Mouse (Mus musculus): ENCODE results near the gene Col27a1. TPM values are rescaled to one million over a fixed set of nuclear protein-coding genes. Genes with fewer than 3 reads are reported as not detected.

Gene Col27a1
- polyA plus RNA-seq, 1 experiment from 2014 or later = 5.0 TPM

DNA sequence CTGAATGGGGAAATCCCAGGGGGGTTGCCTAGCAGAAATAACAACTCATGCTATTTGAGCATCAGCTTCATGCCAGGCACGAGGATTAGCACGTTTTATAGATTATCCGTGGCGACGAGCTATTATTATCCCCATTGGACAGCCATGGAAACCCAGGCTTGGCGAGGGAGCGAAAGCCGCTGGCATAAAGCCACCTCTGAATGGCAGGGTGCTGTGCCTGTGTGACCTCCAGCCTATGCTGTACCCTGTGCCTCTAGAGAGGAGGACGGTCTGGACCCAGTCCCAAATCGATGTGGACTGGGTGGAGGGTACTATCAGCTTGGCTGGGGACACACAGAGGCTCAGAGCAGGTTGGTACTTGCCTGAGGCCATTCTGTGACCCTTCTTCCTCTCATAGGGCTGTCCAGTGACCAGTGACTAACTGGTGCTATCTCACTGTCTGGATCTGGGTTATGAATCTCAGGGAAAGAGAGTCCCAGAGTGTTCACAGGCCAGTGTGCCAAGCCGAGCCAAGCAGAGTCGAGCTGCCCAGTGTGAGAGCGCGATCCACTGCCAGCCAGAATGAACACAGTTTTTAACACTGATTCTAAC, 16.3 kb downstream of the Col27a1 start:
- no peak overlapping the region for H3K4me2 ChIP-seq (replicated peaks; ENCODE audit: low read depth)
- H3K27ac ChIP-seq (ENCODE audit: low read depth, low read length) = no peak overlapping the region
- no peaks in the 10 kb centered on the region for H3K27me3 ChIP-seq (replicated peaks; ENCODE audit: control insufficient read depth, insufficient read depth, low read length)
- ATAC-seq = no peak
- H3K4me3 ChIP-seq (ENCODE audit: low read depth, low read length) = no peak overlapping the region
- no peak for TF ChIP-seq CTCF (IDR thresholded peaks at IDR 0.05; ENCODE audit: low read depth)
- 81% methylated on average over 14 of the region's 14 CpGs for WGBS
- no peak overlapping the region for H3K9ac ChIP-seq (ENCODE audit: low read depth, low read length)
- H3K36me3 ChIP-seq (ENCODE audit: control insufficient read depth, insufficient read depth) = no peaks in the 10 kb centered on the region
- peaks cover 13% of the 10 kb centered on the region for H3K4me1 ChIP-seq (replicated peaks; ENCODE audit: control insufficient read depth, insufficient read depth, low read length)
- H3K9me3 ChIP-seq (ENCODE audit: control insufficient read depth) = no peaks in the 10 kb centered on the region

DNA sequence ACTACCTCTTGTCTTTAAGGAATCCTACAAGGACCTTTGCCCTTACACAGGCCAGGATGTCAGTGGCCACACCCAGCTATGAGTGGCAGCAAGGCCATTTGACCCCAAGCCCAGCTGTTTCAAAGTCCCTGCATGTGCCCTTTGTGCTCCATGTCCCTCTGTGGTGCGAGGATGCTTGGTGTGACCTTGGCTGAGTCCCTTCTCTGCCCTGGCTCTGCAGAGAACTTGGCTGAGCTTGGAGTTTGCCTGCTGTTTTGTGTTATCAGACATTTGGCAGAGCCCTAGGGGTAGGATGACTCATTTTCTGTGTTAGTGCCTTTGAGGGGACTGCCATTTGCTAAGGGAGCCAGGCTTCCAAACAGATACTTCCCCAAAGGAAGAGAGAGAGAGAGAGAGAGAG, 17.3 kb downstream of the Col27a1 start:
- Histone ChIP-seq H3K4me1 (replicated peaks; ENCODE audit: control insufficient read depth, insufficient read depth, low read length) (peaks cover 13% of the 10 kb centered on the region), H3K27ac (ENCODE audit: low read depth, low read length) (no peak overlapping the region), H3K9me3 (ENCODE audit: control insufficient read depth) (no peaks in the 10 kb centered on the region), H3K27me3 (replicated peaks; ENCODE audit: control insufficient read depth, insufficient read depth, low read length) (no peaks in the 10 kb centered on the region), H3K36me3 (ENCODE audit: control insufficient read depth, insufficient read depth) (no peaks in the 10 kb centered on the region), H3K9ac (ENCODE audit: low read depth, low read length) (no peak overlapping the region), H3K4me3 (ENCODE audit: low read depth, low read length) (no peak overlapping the region), H3K4me2 (replicated peaks; ENCODE audit: low read depth) (no peak overlapping the region)
- no peak for TF ChIP-seq CTCF (IDR thresholded peaks at IDR 0.05; ENCODE audit: low read depth)
- ATAC-seq = no peak
- 37% methylated on average over 1 of the region's 1 CpGs for WGBS

DNA sequence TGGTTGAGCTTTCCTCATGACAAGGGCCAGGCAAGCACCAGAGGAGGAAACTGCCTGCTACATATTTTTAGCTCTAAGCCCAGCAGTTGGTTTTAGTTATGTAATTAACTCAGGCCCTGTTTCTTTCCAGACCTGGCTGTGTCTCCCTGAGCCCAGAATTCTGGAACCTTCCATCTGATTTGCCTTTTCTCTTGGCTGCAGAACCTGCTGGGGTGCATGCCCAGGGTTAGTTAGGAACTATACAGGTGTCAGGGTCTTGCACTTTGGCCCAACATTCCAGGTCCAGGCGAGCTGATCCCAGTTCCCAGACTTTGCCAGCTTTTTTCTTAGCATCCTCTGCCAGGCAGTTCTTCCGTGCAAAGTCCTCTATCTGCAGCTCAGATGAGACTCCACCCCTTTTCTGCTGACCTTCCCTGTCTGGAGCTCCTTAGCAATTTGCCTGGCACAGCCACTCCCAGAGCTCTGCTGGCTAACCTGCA, 18.8 kb downstream of the Col27a1 start:
- Histone ChIP-seq H3K27ac (ENCODE audit: low read depth, low read length) (no peak overlapping the region; the same call in 1 of the 2 replicates), H3K9ac (ENCODE audit: low read depth, low read length) (no peak overlapping the region), H3K4me3 (ENCODE audit: low read depth, low read length) (no peak overlapping the region), H3K4me1 (replicated peaks; ENCODE audit: control insufficient read depth, insufficient read depth, low read length) (peaks cover 10% of the 10 kb centered on the region), H3K27me3 (replicated peaks; ENCODE audit: control insufficient read depth, insufficient read depth, low read length) (no peaks in the 10 kb centered on the region), H3K9me3 (ENCODE audit: control insufficient read depth) (no peaks in the 10 kb centered on the region), H3K36me3 (ENCODE audit: control insufficient read depth, insufficient read depth) (no peaks in the 10 kb centered on the region), H3K4me2 (replicated peaks; ENCODE audit: low read depth) (no peak overlapping the region)
- TF ChIP-seq CTCF (IDR thresholded peaks at IDR 0.05; ENCODE audit: low read depth) = no peak
- ATAC-seq = peak; percentile 37; the same call in 1 of the 2 replicates
- WGBS = 43% methylated on average over 2 of the region's 2 CpGs

DNA sequence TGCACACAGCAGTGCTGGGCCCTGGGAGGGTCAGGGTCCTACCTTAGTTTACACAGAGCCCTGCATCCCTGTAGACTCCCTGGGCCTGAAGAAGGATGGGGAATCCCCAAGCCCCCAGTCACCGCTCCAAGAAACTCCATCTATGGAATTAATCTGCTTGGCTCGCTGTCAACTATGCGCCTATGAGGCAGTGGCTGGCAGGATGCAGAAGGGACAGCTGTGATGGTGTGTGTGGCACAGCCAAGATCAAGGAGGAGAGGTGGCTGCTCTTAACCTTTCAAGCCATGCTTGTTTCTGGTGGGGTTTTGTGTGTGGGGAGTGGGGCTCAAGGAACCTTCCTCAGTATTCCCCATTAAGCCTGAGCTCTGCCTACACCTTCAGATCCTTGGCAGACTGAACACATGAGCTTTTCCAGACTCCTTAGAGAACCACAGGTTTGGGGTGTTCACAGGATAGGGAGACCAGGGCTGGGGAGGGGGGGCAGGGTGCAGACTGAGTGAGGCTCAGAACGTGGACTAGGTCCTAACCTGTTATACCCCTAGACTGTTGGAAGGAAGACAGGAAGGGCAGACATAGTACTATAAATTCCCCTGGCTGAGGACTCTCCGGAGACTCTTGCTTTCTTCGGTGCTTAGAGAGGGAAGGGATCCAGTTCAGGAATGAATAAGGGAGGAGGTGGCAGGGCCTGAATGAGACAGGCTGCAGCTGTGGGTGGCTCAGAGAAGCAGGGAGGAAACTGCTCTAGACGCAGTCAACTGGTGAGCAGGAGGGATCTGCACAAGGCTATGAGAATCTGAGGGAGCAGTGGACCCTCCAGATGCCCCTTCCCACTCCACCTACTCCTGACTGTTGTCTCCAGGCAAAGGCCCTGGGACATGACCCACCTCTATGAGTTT, 20.0 kb downstream of the Col27a1 start:
- WGBS = 62% methylated on average over 7 of the region's 7 CpGs
- no peaks in the 10 kb centered on the region for H3K27me3 ChIP-seq (replicated peaks; ENCODE audit: control insufficient read depth, insufficient read depth, low read length)
- H3K9ac ChIP-seq (ENCODE audit: low read depth, low read length) = no peak overlapping the region
- no peak overlapping the region for H3K4me2 ChIP-seq (replicated peaks; ENCODE audit: low read depth)
- no peaks in the 10 kb centered on the region for H3K9me3 ChIP-seq (ENCODE audit: control insufficient read depth)
- ATAC-seq = no peak
- no peak for TF ChIP-seq CTCF (IDR thresholded peaks at IDR 0.05; ENCODE audit: low read depth)
- no peak overlapping the region; the same call in 1 of the 2 replicates for H3K27ac ChIP-seq (ENCODE audit: low read depth, low read length)
- H3K4me3 ChIP-seq (ENCODE audit: low read depth, low read length) = no peak overlapping the region
- peaks cover 14% of the 10 kb centered on the region for H3K4me1 ChIP-seq (replicated peaks; ENCODE audit: control insufficient read depth, insufficient read depth, low read length)
- no peaks in the 10 kb centered on the region for H3K36me3 ChIP-seq (ENCODE audit: control insufficient read depth, insufficient read depth)

DNA sequence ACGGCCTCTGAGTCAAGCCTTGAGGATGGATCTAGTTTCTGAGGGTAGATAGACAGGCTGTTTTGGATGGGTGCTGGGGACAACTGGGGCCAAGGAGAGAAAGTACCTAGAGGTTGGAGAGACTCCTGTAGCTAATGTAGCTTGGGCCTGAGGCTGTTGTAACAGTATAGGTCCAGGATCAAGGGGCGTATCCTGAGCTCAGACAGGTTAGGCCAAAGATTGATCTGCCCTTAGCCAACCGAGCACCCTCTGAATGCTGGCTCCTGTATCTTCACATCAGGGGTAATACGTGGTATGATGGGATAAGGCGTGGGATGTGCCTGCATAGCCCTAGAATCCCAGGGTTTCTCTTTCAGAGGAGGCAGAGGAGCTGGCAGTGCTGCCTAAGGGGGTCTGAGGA, 21.0 kb downstream of the Col27a1 start:
- peaks cover 14% of the 10 kb centered on the region for H3K4me1 ChIP-seq (replicated peaks; ENCODE audit: control insufficient read depth, insufficient read depth, low read length)
- no peak for ATAC-seq
- WGBS = 90% methylated on average over 5 of the region's 5 CpGs
- no peak overlapping the region for H3K4me3 ChIP-seq (ENCODE audit: low read depth, low read length)
- no peaks in the 10 kb centered on the region for H3K27me3 ChIP-seq (replicated peaks; ENCODE audit: control insufficient read depth, insufficient read depth, low read length)
- no peak for TF ChIP-seq CTCF (IDR thresholded peaks at IDR 0.05; ENCODE audit: low read depth)
- no peak overlapping the region for H3K4me2 ChIP-seq (replicated peaks; ENCODE audit: low read depth)
- H3K36me3 ChIP-seq (ENCODE audit: control insufficient read depth, insufficient read depth) = no peaks in the 10 kb centered on the region
- H3K9ac ChIP-seq (ENCODE audit: low read depth, low read length) = no peak overlapping the region
- no peaks in the 10 kb centered on the region for H3K9me3 ChIP-seq (ENCODE audit: control insufficient read depth)
- H3K27ac ChIP-seq (ENCODE audit: low read depth, low read length) = no peak overlapping the region

DNA sequence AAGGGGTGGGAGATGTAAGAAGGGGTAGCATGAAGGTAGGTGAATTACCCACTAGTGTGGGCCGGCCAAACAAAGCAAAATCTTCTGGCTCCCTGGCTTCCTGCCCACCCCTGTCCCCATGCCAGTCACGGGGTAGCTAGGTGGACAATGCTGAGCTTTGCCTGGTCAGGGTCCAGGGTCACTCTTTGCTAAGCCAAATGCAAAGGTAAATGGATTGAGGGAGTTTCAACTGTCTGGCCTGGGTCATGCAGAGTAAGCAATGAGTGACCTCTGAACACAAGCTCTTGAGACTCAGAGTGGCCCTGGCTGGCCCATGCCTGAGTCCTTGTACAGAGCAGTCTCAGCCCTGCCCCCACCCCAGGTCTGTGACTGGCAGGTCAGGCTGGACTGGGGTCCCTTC, 22.4 kb downstream of the Col27a1 start:
- Histone ChIP-seq H3K4me1 (replicated peaks; ENCODE audit: control insufficient read depth, insufficient read depth, low read length) (peaks cover 14% of the 10 kb centered on the region; the same call in 1 of the 2 replicates), H3K27me3 (replicated peaks; ENCODE audit: control insufficient read depth, insufficient read depth, low read length) (no peaks in the 10 kb centered on the region), H3K4me2 (replicated peaks; ENCODE audit: low read depth) (no peak overlapping the region), H3K36me3 (ENCODE audit: control insufficient read depth, insufficient read depth) (no peaks in the 10 kb centered on the region), H3K4me3 (ENCODE audit: low read depth, low read length) (no peak overlapping the region), H3K27ac (ENCODE audit: low read depth, low read length) (no peak overlapping the region), H3K9me3 (ENCODE audit: control insufficient read depth) (no peaks in the 10 kb centered on the region), H3K9ac (ENCODE audit: low read depth, low read length) (no peak overlapping the region)
- WGBS = 49% methylated on average over 2 of the region's 2 CpGs
- ATAC-seq = no peak
- no peak for TF ChIP-seq CTCF (IDR thresholded peaks at IDR 0.05; ENCODE audit: low read depth)
